Mouse (Mus musculus): ENCODE data around the gene Tcea3. TPM values are rescaled to one million over a fixed set of nuclear protein-coding genes. Genes with fewer than 3 reads are reported as not detected.
A peak's percentile ranks its signal among the peaks of the same experiment; 100 is the strongest.

Tcea3 gene
- polyA plus RNA-seq, 1 experiment from 2014 or later, result 54.9 TPM

DNA sequence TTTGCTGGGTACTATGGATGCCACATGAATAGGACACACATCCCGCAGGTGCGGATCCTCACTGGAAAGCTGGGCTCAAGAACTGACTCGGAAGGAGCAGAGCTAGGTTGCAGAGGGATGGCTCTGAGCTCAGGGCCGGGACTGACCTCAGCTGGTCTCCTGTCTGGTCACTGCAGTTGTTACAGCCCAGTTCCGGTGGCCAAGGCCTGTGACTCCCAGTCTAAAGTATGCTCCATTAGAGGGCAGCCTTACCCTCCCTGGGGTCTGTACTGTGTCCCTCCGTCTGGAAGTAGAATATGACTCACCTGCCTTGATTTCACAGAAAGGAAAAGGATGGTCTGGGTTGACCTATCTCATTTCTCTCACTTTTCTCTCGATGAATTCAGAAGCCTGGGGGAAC is 3.3 kb upstream of the Tcea3 start:
- H3K27ac ChIP-seq (ENCODE audit: low read length), result no peak overlapping the region
- H3K4me3 ChIP-seq (ENCODE audit: low read length), result no peak overlapping the region
- no peak overlapping the region for H3K4me2 ChIP-seq (ENCODE audit: low read depth, low read length)
- H3K36me3 ChIP-seq (ENCODE audit: control insufficient read depth, insufficient read depth), result no peaks in the 10 kb centered on the region
- peaks cover 18% of the 10 kb centered on the region for H3K4me1 ChIP-seq (ENCODE audit: control insufficient read depth, insufficient read depth, low read length)
- 62% methylated on average over 7 of the region's 7 CpGs for WGBS
- H3K27me3 ChIP-seq (ENCODE audit: control insufficient read depth, insufficient read depth, low read length), result peaks cover 13% of the 10 kb centered on the region
- ATAC-seq (replicated peaks; ENCODE audit: extremely low read depth, insufficient read depth, low FRiP score), result no peak
- no peaks in the 10 kb centered on the region for H3K9me3 ChIP-seq (replicated peaks; ENCODE audit: control insufficient read depth, low read length)
- no peak overlapping the region for H3K9ac ChIP-seq (ENCODE audit: low read length)

DNA sequence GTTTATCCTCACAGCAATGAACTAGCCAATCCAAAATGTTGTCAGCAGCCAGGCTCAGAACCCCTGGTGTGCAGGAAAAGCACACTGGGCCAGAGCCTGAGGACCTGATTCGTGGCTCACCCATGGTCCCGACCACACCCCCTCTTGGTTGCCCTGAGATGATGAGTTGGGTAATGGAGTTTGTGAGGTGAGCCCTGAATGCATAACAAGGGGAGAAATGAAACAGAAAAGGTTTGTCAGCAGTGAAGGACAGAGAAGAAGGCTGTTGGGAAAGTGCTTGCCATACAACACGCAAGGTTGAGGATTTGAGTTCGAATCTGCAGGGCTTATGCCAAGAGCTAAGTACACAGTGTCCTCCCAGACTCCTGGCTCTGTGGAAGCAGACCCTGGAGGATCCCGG is 1.8 kb upstream of the Tcea3 start:
- Histone ChIP-seq H3K27me3 (ENCODE audit: control insufficient read depth, insufficient read depth, low read length) (peaks cover 11% of the 10 kb centered on the region), H3K4me2 (ENCODE audit: low read depth, low read length) (no peak overlapping the region), H3K4me3 (ENCODE audit: low read length) (no peak overlapping the region), H3K36me3 (ENCODE audit: control insufficient read depth, insufficient read depth) (no peaks in the 10 kb centered on the region), H3K4me1 (ENCODE audit: control insufficient read depth, insufficient read depth, low read length) (peaks cover 30% of the 10 kb centered on the region), H3K9ac (ENCODE audit: low read length) (no peak overlapping the region), H3K9me3 (replicated peaks; ENCODE audit: control insufficient read depth, low read length) (no peaks in the 10 kb centered on the region), H3K27ac (ENCODE audit: low read length) (no peak overlapping the region)
- no peak for ATAC-seq (replicated peaks; ENCODE audit: extremely low read depth, insufficient read depth, low FRiP score)
- WGBS, result 62% methylated on average over 5 of the region's 5 CpGs

DNA sequence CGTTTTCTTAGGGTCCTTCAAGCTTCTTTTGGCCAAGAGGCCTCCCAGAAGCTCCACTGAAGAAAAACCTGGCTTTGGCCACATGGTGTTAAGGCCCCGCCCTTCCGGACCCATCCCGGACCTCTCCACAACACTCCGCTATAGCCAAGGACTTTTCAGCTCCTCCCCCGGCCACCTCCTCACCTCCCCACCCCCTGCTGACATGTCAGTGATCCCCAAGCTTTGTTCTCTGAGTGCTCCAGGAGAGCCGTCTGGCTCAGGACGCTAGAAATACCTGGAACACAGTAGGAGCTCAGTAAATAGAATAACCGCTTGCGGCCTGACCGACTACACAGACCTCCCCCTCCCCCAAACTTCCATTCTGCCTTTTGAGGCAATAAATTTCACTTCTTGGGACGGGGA is 960 bp upstream of the Tcea3 start:
- H3K4me3 ChIP-seq (ENCODE audit: low read length), result peak overlapping the region; percentile 76
- peak overlapping the region; percentile 69 for H3K4me2 ChIP-seq (ENCODE audit: low read depth, low read length)
- peak; percentile 54 for ATAC-seq (replicated peaks; ENCODE audit: extremely low read depth, insufficient read depth, low FRiP score)
- WGBS, result 5% methylated on average over 12 of the region's 12 CpGs
- peak overlapping the region; percentile 84 for H3K27ac ChIP-seq (ENCODE audit: low read length)
- H3K9me3 ChIP-seq (replicated peaks; ENCODE audit: control insufficient read depth, low read length), result no peaks in the 10 kb centered on the region
- peaks cover 11% of the 10 kb centered on the region for H3K27me3 ChIP-seq (ENCODE audit: control insufficient read depth, insufficient read depth, low read length)
- no peaks in the 10 kb centered on the region for H3K36me3 ChIP-seq (ENCODE audit: control insufficient read depth, insufficient read depth)
- peaks cover 30% of the 10 kb centered on the region for H3K4me1 ChIP-seq (ENCODE audit: control insufficient read depth, insufficient read depth, low read length)
- peak overlapping the region; percentile 74 for H3K9ac ChIP-seq (ENCODE audit: low read length)

DNA sequence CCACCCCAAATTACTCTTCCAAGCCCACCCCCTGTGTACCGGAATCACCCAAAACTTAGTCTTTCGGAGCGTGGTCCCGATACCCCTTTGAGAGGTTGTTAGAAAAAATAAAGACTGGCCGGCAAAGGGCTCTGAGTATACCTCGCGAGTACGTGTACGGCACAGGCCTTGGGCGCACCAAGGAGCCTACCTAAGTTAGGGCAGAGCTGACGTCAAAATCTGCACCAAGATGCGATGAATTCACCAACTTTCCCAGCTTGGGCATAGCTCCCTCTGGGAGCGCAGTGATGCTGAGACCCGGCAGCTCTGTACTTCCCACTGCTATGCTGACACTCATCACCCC is 172 bp upstream of the Tcea3 start:
- peak overlapping the region; percentile 76 for H3K4me3 ChIP-seq (ENCODE audit: low read length)
- WGBS, result under 1% methylated on average over 14 of the region's 14 CpGs
- H3K9ac ChIP-seq (ENCODE audit: low read length), result peak overlapping the region; percentile 74
- H3K27ac ChIP-seq (ENCODE audit: low read length), result peak overlapping the region; percentile 84
- H3K9me3 ChIP-seq (replicated peaks; ENCODE audit: control insufficient read depth, low read length), result no peaks in the 10 kb centered on the region
- ATAC-seq (replicated peaks; ENCODE audit: extremely low read depth, insufficient read depth, low FRiP score), result no peak
- no peaks in the 10 kb centered on the region for H3K36me3 ChIP-seq (ENCODE audit: control insufficient read depth, insufficient read depth)
- H3K4me1 ChIP-seq (ENCODE audit: control insufficient read depth, insufficient read depth, low read length), result peaks cover 30% of the 10 kb centered on the region
- peak overlapping the region; percentile 69 for H3K4me2 ChIP-seq (ENCODE audit: low read depth, low read length)
- peaks cover 11% of the 10 kb centered on the region for H3K27me3 ChIP-seq (ENCODE audit: control insufficient read depth, insufficient read depth, low read length)

DNA sequence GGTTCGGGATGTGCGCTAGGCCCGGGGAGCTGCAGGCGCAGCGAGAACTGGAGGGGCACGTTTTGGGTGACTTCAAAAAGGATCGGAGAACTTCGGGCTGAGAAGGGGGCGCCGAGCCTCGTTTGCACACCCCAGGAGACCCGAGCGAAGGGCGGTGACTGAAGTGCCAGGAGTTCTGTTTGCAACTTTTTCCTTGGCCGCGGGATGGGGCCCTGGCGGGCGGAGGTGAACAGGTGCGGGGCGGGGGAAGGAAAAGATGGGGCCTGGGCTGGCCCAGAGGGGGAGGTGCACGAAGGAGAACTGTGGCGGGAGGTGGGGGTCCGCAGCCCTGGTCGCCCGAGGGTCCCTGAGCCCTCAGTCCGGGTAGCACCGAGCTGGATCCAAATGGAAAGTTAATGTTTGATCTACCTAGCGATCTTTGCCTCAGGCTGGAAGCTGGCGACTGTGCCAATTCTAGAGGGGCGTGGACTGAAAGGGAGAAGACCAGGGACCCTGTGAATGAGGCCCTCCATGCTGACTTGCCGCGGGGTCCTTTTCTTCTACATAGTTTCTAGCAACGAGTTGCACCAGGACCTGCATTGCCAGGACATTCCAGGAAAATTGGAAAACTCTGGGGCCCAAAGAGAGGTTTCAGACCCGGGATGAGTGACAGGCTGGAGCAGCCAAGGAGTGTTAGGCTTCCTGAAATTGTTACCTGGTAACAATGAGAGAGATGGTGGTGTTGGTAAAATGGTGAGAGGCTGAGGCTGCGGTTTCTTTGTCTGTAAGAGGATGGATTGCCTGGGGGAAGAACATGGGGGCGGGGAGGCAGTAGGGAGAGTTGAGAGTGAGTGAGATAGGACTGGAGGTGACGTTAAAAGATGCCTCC is 1.2 kb downstream of the Tcea3 start:
- peak overlapping the region; percentile 84 for H3K27ac ChIP-seq (ENCODE audit: low read length)
- H3K9ac ChIP-seq (ENCODE audit: low read length), result peak overlapping the region; percentile 74
- H3K9me3 ChIP-seq (replicated peaks; ENCODE audit: control insufficient read depth, low read length), result no peaks in the 10 kb centered on the region
- H3K27me3 ChIP-seq (ENCODE audit: control insufficient read depth, insufficient read depth, low read length), result peaks cover 9% of the 10 kb centered on the region
- H3K4me2 ChIP-seq (ENCODE audit: low read depth, low read length), result peak overlapping the region; percentile 69
- ATAC-seq (replicated peaks; ENCODE audit: extremely low read depth, insufficient read depth, low FRiP score), result no peak
- H3K36me3 ChIP-seq (ENCODE audit: control insufficient read depth, insufficient read depth), result no peaks in the 10 kb centered on the region
- under 1% methylated on average over 37 of the region's 37 CpGs for WGBS
- peak overlapping the region; percentile 76 for H3K4me3 ChIP-seq (ENCODE audit: low read length)
- peaks cover 30% of the 10 kb centered on the region for H3K4me1 ChIP-seq (ENCODE audit: control insufficient read depth, insufficient read depth, low read length)

DNA sequence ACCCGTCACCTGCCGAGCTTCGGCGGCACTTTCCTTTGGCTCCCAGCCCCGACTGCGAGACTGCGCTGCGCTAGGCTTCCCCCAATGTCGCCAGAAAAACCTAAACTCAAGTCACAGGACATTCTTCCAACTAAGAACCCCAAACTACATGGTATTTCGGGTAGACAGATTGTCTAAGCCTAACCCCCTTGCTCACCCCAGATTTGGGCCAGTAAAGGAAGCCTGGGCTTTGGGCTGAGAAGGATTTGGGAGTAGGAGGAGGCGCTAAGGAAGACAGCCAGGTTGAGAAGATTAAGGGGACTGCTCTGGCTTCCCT is 1.8 kb downstream of the Tcea3 start:
- Histone ChIP-seq H3K27ac (ENCODE audit: low read length) (peak overlapping the region; percentile 2; the same call in 1 of the 2 replicates), H3K36me3 (ENCODE audit: control insufficient read depth, insufficient read depth) (no peaks in the 10 kb centered on the region), H3K4me3 (ENCODE audit: low read length) (peak overlapping the region; percentile 76), H3K9me3 (replicated peaks; ENCODE audit: control insufficient read depth, low read length) (no peaks in the 10 kb centered on the region), H3K4me2 (ENCODE audit: low read depth, low read length) (peak overlapping the region; percentile 69), H3K4me1 (ENCODE audit: control insufficient read depth, insufficient read depth, low read length) (peaks cover 30% of the 10 kb centered on the region), H3K9ac (ENCODE audit: low read length) (peak overlapping the region; percentile 74), H3K27me3 (ENCODE audit: control insufficient read depth, insufficient read depth, low read length) (peaks cover 9% of the 10 kb centered on the region)
- WGBS, result 20% methylated on average over 11 of the region's 11 CpGs
- ATAC-seq (replicated peaks; ENCODE audit: extremely low read depth, insufficient read depth, low FRiP score), result no peak

DNA sequence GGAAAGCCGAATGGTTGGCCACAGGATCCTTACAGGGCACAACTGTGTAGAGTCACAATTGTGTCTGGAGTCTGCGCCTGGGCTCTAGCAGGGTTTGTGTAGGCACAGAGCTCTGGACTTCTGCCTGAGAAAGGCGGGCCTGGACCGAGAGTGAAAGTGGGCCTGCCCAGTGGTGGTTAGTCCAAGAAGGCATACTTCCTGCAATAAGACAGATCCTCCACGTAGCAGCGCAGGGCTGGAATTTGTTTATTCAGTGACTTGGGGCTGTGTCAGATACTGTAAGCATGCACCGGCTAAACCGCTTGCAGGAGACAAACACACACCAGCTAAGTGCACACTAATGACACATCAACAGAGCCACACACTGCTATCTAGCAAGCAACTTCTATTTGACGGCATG is 2.3 kb downstream of the Tcea3 start:
- 28% methylated on average over 9 of the region's 9 CpGs for WGBS
- peaks cover 9% of the 10 kb centered on the region for H3K27me3 ChIP-seq (ENCODE audit: control insufficient read depth, insufficient read depth, low read length)
- peak overlapping the region; percentile 76; the same call in 1 of the 2 replicates for H3K4me3 ChIP-seq (ENCODE audit: low read length)
- H3K36me3 ChIP-seq (ENCODE audit: control insufficient read depth, insufficient read depth), result no peaks in the 10 kb centered on the region
- H3K9ac ChIP-seq (ENCODE audit: low read length), result peak overlapping the region; percentile 35; the same call in 1 of the 2 replicates
- peak; percentile 37 for ATAC-seq (replicated peaks; ENCODE audit: extremely low read depth, insufficient read depth, low FRiP score)
- H3K9me3 ChIP-seq (replicated peaks; ENCODE audit: control insufficient read depth, low read length), result no peaks in the 10 kb centered on the region
- H3K4me1 ChIP-seq (ENCODE audit: control insufficient read depth, insufficient read depth, low read length), result peaks cover 30% of the 10 kb centered on the region
- peak overlapping the region; percentile 2; the same call in 1 of the 2 replicates for H3K27ac ChIP-seq (ENCODE audit: low read length)
- H3K4me2 ChIP-seq (ENCODE audit: low read depth, low read length), result peak overlapping the region; percentile 69

DNA sequence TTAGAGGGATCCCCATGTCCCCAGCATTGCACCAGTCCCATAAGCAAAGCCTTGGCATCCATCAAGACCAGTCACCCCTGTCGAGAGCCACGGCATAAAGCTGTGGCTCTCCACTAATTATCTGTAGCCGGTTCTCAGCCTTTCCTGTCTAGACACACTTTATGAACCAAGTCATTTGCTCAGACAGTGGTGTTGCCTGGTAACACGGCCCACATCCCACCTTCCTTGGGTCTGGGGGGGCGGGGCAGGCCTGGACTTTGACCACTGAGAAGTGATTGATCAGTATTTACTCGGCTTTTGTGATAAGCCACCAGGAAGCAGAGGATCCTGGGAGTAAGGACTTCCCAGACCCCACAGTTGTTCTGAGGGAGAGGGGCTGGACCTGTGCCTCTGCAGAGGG is 8.4 kb downstream of the Tcea3 start:
- WGBS, result 49% methylated on average over 6 of the region's 6 CpGs
- ATAC-seq (replicated peaks; ENCODE audit: extremely low read depth, insufficient read depth, low FRiP score), result no peak
- Histone ChIP-seq H3K9ac (ENCODE audit: low read length) (no peak overlapping the region), H3K27me3 (ENCODE audit: control insufficient read depth, insufficient read depth, low read length) (no peaks in the 10 kb centered on the region), H3K9me3 (replicated peaks; ENCODE audit: control insufficient read depth, low read length) (no peaks in the 10 kb centered on the region), H3K36me3 (ENCODE audit: control insufficient read depth, insufficient read depth) (peaks cover 4% of the 10 kb centered on the region; the same call in 1 of the 2 replicates), H3K4me2 (ENCODE audit: low read depth, low read length) (no peak overlapping the region), H3K4me1 (ENCODE audit: control insufficient read depth, insufficient read depth, low read length) (peaks cover 4% of the 10 kb centered on the region; the same call in 1 of the 2 replicates), H3K27ac (ENCODE audit: low read length) (no peak overlapping the region), H3K4me3 (ENCODE audit: low read length) (no peak overlapping the region)

DNA sequence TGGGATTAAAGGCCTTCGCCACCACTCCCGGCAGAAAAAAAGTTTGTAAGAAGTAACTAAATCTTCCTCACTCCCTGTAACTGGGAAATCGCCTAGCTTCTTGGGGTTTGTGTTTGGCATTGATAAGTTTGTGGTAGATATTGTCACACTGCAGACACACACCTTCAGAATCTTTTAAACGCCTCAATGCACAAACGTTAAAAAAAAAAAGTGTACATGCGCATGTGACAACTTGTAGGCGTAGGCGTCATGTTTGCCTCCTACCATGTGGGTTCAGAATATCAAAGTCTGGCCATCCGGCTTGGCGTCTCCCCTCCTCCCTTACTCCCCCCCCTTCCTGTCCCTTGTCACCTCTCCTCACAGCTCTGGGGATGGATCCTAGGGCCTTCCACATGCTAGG is 9.2 kb downstream of the Tcea3 start:
- H3K4me1 ChIP-seq (ENCODE audit: control insufficient read depth, insufficient read depth, low read length), result peaks cover 11% of the 10 kb centered on the region; the same call in 1 of the 2 replicates
- H3K4me2 ChIP-seq (ENCODE audit: low read depth, low read length), result no peak overlapping the region
- WGBS, result 66% methylated on average over 10 of the region's 10 CpGs
- H3K9me3 ChIP-seq (replicated peaks; ENCODE audit: control insufficient read depth, low read length), result no peaks in the 10 kb centered on the region
- no peak overlapping the region for H3K27ac ChIP-seq (ENCODE audit: low read length)
- ATAC-seq (replicated peaks; ENCODE audit: extremely low read depth, insufficient read depth, low FRiP score), result no peak
- no peak overlapping the region for H3K4me3 ChIP-seq (ENCODE audit: low read length)
- H3K9ac ChIP-seq (ENCODE audit: low read length), result no peak overlapping the region
- no peaks in the 10 kb centered on the region for H3K27me3 ChIP-seq (ENCODE audit: control insufficient read depth, insufficient read depth, low read length)
- H3K36me3 ChIP-seq (ENCODE audit: control insufficient read depth, insufficient read depth), result peaks cover 4% of the 10 kb centered on the region; the same call in 1 of the 2 replicates

Data from heart, embryonic 16.5 days (tissue).